25 mouse cellular contexts compared by ENCODE assay signal in genomic region chr14:27985201-27985600, GRCm38 (mm10).
DNase-seq lines count a peak whose midpoint lies in the region; ATAC-seq and TF ChIP-seq lines count a peak whose summit lies in the region.
"Had no signal": no experiment of that assay in that cellular context is flagged by ENCODE, and none has a peak within 500 bp of the region (broad histone marks: within the 10 kb centered on the region; RNA-seq: fewer than 3 reads in every experiment).

No protein-coding gene starts in this region.

- no peak for TF ChIP-seq EP300 in liver, postnatal 0 days (IDR thresholded peaks at IDR 0.05; ENCODE audit: low read depth)

- no peak overlapping the region for H3K4me3 ChIP-seq in embryonic facial prominence, embryonic 11.5 days (ENCODE audit: low read depth, low read length)
- no peak overlapping the region for H3K4me3 ChIP-seq in embryonic facial prominence, embryonic 10.5 days
- no peak overlapping the region for H3K4me3 ChIP-seq in embryonic facial prominence, embryonic 14.5 days (ENCODE audit: low read depth, low read length)
- H3K4me3 ChIP-seq in liver, postnatal 0 days (ENCODE audit: low read depth, low read length), result no peak overlapping the region
- H3K4me3 ChIP-seq: forebrain, embryonic 10.5 days; heart, embryonic 12.5 days; kidney, embryonic 15.5 days; midbrain, embryonic 12.5 days; neural tube, embryonic 12.5 days had no signal

- H3K36me3 ChIP-seq in embryonic facial prominence, embryonic 11.5 days (replicated peaks; ENCODE audit: control insufficient read depth, insufficient read depth, low read depth, low read length), result no peaks in the 10 kb centered on the region
- H3K36me3 ChIP-seq in embryonic facial prominence, embryonic 10.5 days (replicated peaks), result no peaks in the 10 kb centered on the region
- H3K36me3 ChIP-seq in embryonic facial prominence, embryonic 14.5 days (ENCODE audit: control insufficient read depth, insufficient read depth, low read length), result no peaks in the 10 kb centered on the region
- H3K36me3 ChIP-seq in liver, postnatal 0 days (replicated peaks; ENCODE audit: insufficient read depth, low read length), result no peaks in the 10 kb centered on the region
- H3K36me3 ChIP-seq: forebrain, embryonic 10.5 days; heart, embryonic 12.5 days; kidney, embryonic 15.5 days; midbrain, embryonic 12.5 days; neural tube, embryonic 12.5 days had no signal

- TF ChIP-seq CTCF in brain, embryonic 14.5 days (IDR thresholded peaks at IDR 0.05; ENCODE audit: borderline replicate concordance, extremely low read depth, insufficient read depth, insufficient read length), result no peak
- no peak for TF ChIP-seq CTCF in liver, postnatal 0 days (IDR thresholded peaks at IDR 0.05; ENCODE audit: low read depth)

- intact Hi-C loops in left cerebral cortex, postnatal 4 days (cut with DNase I), result no loop called here

- H3K4me2 ChIP-seq in embryonic facial prominence, embryonic 11.5 days (ENCODE audit: low read depth, low read length), result no peak overlapping the region
- no peak overlapping the region for H3K4me2 ChIP-seq in embryonic facial prominence, embryonic 14.5 days (ENCODE audit: low read depth, low read length)
- no peak overlapping the region for H3K4me2 ChIP-seq in liver, postnatal 0 days (ENCODE audit: low read depth, low read length)
- H3K4me2 ChIP-seq: heart, embryonic 12.5 days; kidney, embryonic 15.5 days; midbrain, embryonic 12.5 days; neural tube, embryonic 12.5 days had no signal

- DNase-seq in embryonic facial prominence, embryonic 11.5 days (ENCODE audit: low spot score), result peak; percentile 35
- no peak for DNase-seq in embryonic facial prominence, embryonic 10.5 days (ENCODE audit: low spot score)
- DNase-seq in left cerebral cortex, postnatal 4 days, result peak; percentile 28
- no peak for DNase-seq in left cerebral cortex, adult 9 months (ENCODE audit: low spot score in 2 of 2)
- peak; percentile 12 for DNase-seq in brain, embryonic 14.5 days (ENCODE audit: low read depth)
- DNase-seq in embryonic facial prominence, embryonic 14.5 days (ENCODE audit: low spot score), result peak; percentile 45
- no peak for DNase-seq in adrenal gland, adult (ENCODE audit: inconsistent age in 2 of 2, low spot score in 1 of 2)
- DNase-seq in liver, postnatal 0 days, result no peak
- DNase-seq: adrenal gland, adult 8-10 months; gastrocnemius, postnatal 25 days; heart, adult 18-20 months; heart, postnatal 10 days; kidney, adult 11 months; kidney, postnatal 36 days; right cerebral cortex, postnatal 4 days; thymus, adult 2 months; thymus, postnatal 4 days had no signal

- H3K27me3 ChIP-seq in embryonic facial prominence, embryonic 11.5 days (ENCODE audit: control insufficient read depth, insufficient read depth, low read length), result no peaks in the 10 kb centered on the region
- no peaks in the 10 kb centered on the region for H3K27me3 ChIP-seq in embryonic facial prominence, embryonic 10.5 days (replicated peaks; ENCODE audit: low read depth, poor library complexity, severe bottlenecking)
- no peaks in the 10 kb centered on the region for H3K27me3 ChIP-seq in embryonic facial prominence, embryonic 14.5 days (replicated peaks; ENCODE audit: control insufficient read depth, insufficient read depth, low read length)
- no peaks in the 10 kb centered on the region for H3K27me3 ChIP-seq in liver, postnatal 0 days (ENCODE audit: insufficient read depth, low read length)
- H3K27me3 ChIP-seq: heart, embryonic 12.5 days; kidney, embryonic 15.5 days; midbrain, embryonic 12.5 days; neural tube, embryonic 12.5 days had no signal

- no peak for ATAC-seq in embryonic facial prominence, embryonic 11.5 days (replicated peaks; ENCODE audit: insufficient number of reproducible peaks, low FRiP score, low TSS enrichment, low read depth)
- ATAC-seq in embryonic facial prominence, embryonic 14.5 days (ENCODE audit: low read depth), result no peak
- ATAC-seq in liver, postnatal 0 days, result no peak
- ATAC-seq: forebrain, embryonic 16.5 days; lung, postnatal 0 days had no signal

- H3K4me1 ChIP-seq in embryonic facial prominence, embryonic 11.5 days (ENCODE audit: control insufficient read depth, insufficient read depth, low read length), result no peaks in the 10 kb centered on the region
- H3K4me1 ChIP-seq in embryonic facial prominence, embryonic 10.5 days, result peaks cover 5% of the 10 kb centered on the region
- H3K4me1 ChIP-seq in embryonic facial prominence, embryonic 14.5 days (ENCODE audit: control insufficient read depth, insufficient read depth, low read length), result peaks cover 4% of the 10 kb centered on the region; the same call in 1 of the 2 replicates
- H3K4me1 ChIP-seq in liver, postnatal 0 days (ENCODE audit: insufficient read depth), result no peaks in the 10 kb centered on the region
- H3K4me1 ChIP-seq: forebrain, embryonic 10.5 days; heart, embryonic 12.5 days; kidney, embryonic 15.5 days; midbrain, embryonic 12.5 days; neural tube, embryonic 12.5 days had no signal

- H3K9ac ChIP-seq in embryonic facial prominence, embryonic 11.5 days (replicated peaks; ENCODE audit: low read length), result no peak overlapping the region
- no peak overlapping the region for H3K9ac ChIP-seq in embryonic facial prominence, embryonic 14.5 days (ENCODE audit: low read depth, low read length)
- no peak overlapping the region for H3K9ac ChIP-seq in liver, postnatal 0 days (replicated peaks)
- H3K9ac ChIP-seq: heart, embryonic 12.5 days; kidney, embryonic 15.5 days; midbrain, embryonic 12.5 days; neural tube, embryonic 12.5 days had no signal

- 67% methylated on average over 5 of the region's 5 CpGs for WGBS in embryonic facial prominence, embryonic 11.5 days
- 71% methylated on average over 5 of the region's 5 CpGs for WGBS in embryonic facial prominence, embryonic 10.5 days
- WGBS in embryonic facial prominence, embryonic 14.5 days, result 53% methylated on average over 5 of the region's 5 CpGs
- 72% methylated on average over 5 of the region's 5 CpGs for WGBS in liver, postnatal 0 days (ENCODE audit: insufficient replicate concordance)

- no peak for TF ChIP-seq POLR2A in brain, embryonic 14.5 days (IDR thresholded peaks at IDR 0.05; ENCODE audit: borderline replicate concordance, extremely low read depth, insufficient read depth, insufficient read length, poor library complexity, severe bottlenecking)

- H3K9me3 ChIP-seq in embryonic facial prominence, embryonic 11.5 days (replicated peaks; ENCODE audit: control insufficient read depth, low read length), result no peaks in the 10 kb centered on the region
- no peaks in the 10 kb centered on the region for H3K9me3 ChIP-seq in embryonic facial prominence, embryonic 10.5 days
- no peaks in the 10 kb centered on the region for H3K9me3 ChIP-seq in embryonic facial prominence, embryonic 14.5 days (ENCODE audit: control insufficient read depth, low read length)
- no peaks in the 10 kb centered on the region for H3K9me3 ChIP-seq in liver, postnatal 0 days (ENCODE audit: low read length)
- H3K9me3 ChIP-seq: forebrain, embryonic 10.5 days; heart, embryonic 12.5 days; kidney, embryonic 15.5 days; midbrain, embryonic 12.5 days; neural tube, embryonic 12.5 days had no signal

- H3K27ac ChIP-seq in embryonic facial prominence, embryonic 11.5 days (replicated peaks; ENCODE audit: low read depth, low read length), result no peak overlapping the region
- no peak overlapping the region for H3K27ac ChIP-seq in embryonic facial prominence, embryonic 10.5 days (replicated peaks)
- no peak overlapping the region for H3K27ac ChIP-seq in embryonic facial prominence, embryonic 14.5 days (replicated peaks; ENCODE audit: low read depth, low read length)
- no peak overlapping the region for H3K27ac ChIP-seq in liver, postnatal 0 days (ENCODE audit: low read depth)
- H3K27ac ChIP-seq: forebrain, embryonic 10.5 days; kidney, embryonic 15.5 days; macrophage; midbrain, embryonic 12.5 days; neural tube, embryonic 12.5 days had no signal

Comparison
In these comparisons a context has a peak if more than half of its experiments do, and no peak if none do; other contexts are left out.
1. DNase-seq: peak in embryonic facial prominence, embryonic 11.5 days (single experiment), left cerebral cortex, postnatal 4 days (single experiment), brain, embryonic 14.5 days (single experiment) and embryonic facial prominence, embryonic 14.5 days (single experiment); none in embryonic facial prominence, embryonic 10.5 days (single experiment), left cerebral cortex, adult 9 months (0 of 2), adrenal gland, adult (0 of 2) and liver, postnatal 0 days (single experiment).